Mouse (Mus musculus): Measurements from ENCODE around the gene Trhr2. TPM values are rescaled to one million over a fixed set of nuclear protein-coding genes. Genes with fewer than 3 reads are reported as not detected.

The Trhr2 gene
- not detected in 2 replicates for polyA plus RNA-seq (2015; fragmentation: Nextera tagmentation; extraction: Ambion mirVana)

- 69% methylated on average over 7 of the region's 7 CpGs for WGBS
- H3K4me1 ChIP-seq (replicated peaks; ENCODE audit: control insufficient read depth, insufficient read depth, low read length), result no peaks in the 10 kb centered on the region
- H3K9me3 ChIP-seq (ENCODE audit: control insufficient read depth), result no peaks in the 10 kb centered on the region
These were observed at the start of gene Trhr2 for GRCm38 (mm10) chr8:122360696-122361416. Gene Trhr2, minus strand, starts transcription at chr8:122360746.

GRCm38 (mm10) chr8:122407678-122408077, 47.1 kb upstream of the Trhr2 start:
- no peak overlapping the region for H3K27ac ChIP-seq (ENCODE audit: low read depth, low read length)
- no peak overlapping the region for H3K4me2 ChIP-seq (replicated peaks; ENCODE audit: low read depth)
- H3K9ac ChIP-seq (ENCODE audit: low read depth, low read length), result no peak overlapping the region
- no peaks in the 10 kb centered on the region for H3K9me3 ChIP-seq (ENCODE audit: control insufficient read depth)
- no peak for ATAC-seq
- H3K36me3 ChIP-seq (ENCODE audit: control insufficient read depth, insufficient read depth), result peaks cover 95% of the 10 kb centered on the region
- no peaks in the 10 kb centered on the region for H3K4me1 ChIP-seq (replicated peaks; ENCODE audit: control insufficient read depth, insufficient read depth, low read length)
- WGBS, result 90% methylated on average over 7 of the region's 7 CpGs
- H3K4me3 ChIP-seq (ENCODE audit: low read depth, low read length), result no peak overlapping the region
- no peak for TF ChIP-seq CTCF (IDR thresholded peaks at IDR 0.05; ENCODE audit: low read depth)
- no peaks in the 10 kb centered on the region for H3K27me3 ChIP-seq (replicated peaks; ENCODE audit: control insufficient read depth, insufficient read depth, low read length)

More at GRCm38 (mm10) chr8:122360696-122361416, at the start of gene Trhr2:
- no peak within 1 kb of the TSS for H3K9ac ChIP-seq (ENCODE audit: low read depth, low read length)
- H3K27me3 ChIP-seq (replicated peaks; ENCODE audit: control insufficient read depth, insufficient read depth, low read length), result no peaks in the 10 kb centered on the region
- no peak within 1 kb of the TSS for H3K4me2 ChIP-seq (replicated peaks; ENCODE audit: low read depth)
- TF ChIP-seq CTCF (IDR thresholded peaks at IDR 0.05; ENCODE audit: low read depth), result no peak
- no peak within 1 kb of the TSS for H3K4me3 ChIP-seq (ENCODE audit: low read depth, low read length)
- H3K36me3 ChIP-seq (ENCODE audit: control insufficient read depth, insufficient read depth), result no peaks in the 10 kb centered on the region
- no peak for ATAC-seq
- H3K27ac ChIP-seq (ENCODE audit: low read depth, low read length), result no peak within 1 kb of the TSS

- Histone ChIP-seq H3K36me3 (ENCODE audit: control insufficient read depth, insufficient read depth) (peaks cover 94% of the 10 kb centered on the region), H3K4me1 (replicated peaks; ENCODE audit: control insufficient read depth, insufficient read depth, low read length) (no peaks in the 10 kb centered on the region), H3K9ac (ENCODE audit: low read depth, low read length) (no peak overlapping the region), H3K27me3 (replicated peaks; ENCODE audit: control insufficient read depth, insufficient read depth, low read length) (no peaks in the 10 kb centered on the region), H3K9me3 (ENCODE audit: control insufficient read depth) (no peaks in the 10 kb centered on the region), H3K4me2 (replicated peaks; ENCODE audit: low read depth) (no peak overlapping the region), H3K27ac (ENCODE audit: low read depth, low read length) (peak overlapping the region; percentile 50; the same call in 1 of the 2 replicates), H3K4me3 (ENCODE audit: low read depth, low read length) (no peak overlapping the region)
- WGBS, result 58% methylated on average over 9 of the region's 9 CpGs
- ATAC-seq, result peak; percentile 79
- no peak for TF ChIP-seq CTCF (IDR thresholded peaks at IDR 0.05; ENCODE audit: low read depth)
These were observed 44.7 kb upstream of the Trhr2 start for GRCm38 (mm10) chr8:122405146-122405805.

GRCm38 (mm10) chr8:122398186-122398585, 37.6 kb upstream of the Trhr2 start:
- Histone ChIP-seq H3K36me3 (ENCODE audit: control insufficient read depth, insufficient read depth) (peaks cover 75% of the 10 kb centered on the region), H3K4me2 (replicated peaks; ENCODE audit: low read depth) (no peak overlapping the region), H3K4me1 (replicated peaks; ENCODE audit: control insufficient read depth, insufficient read depth, low read length) (no peaks in the 10 kb centered on the region), H3K4me3 (ENCODE audit: low read depth, low read length) (no peak overlapping the region), H3K9ac (ENCODE audit: low read depth, low read length) (no peak overlapping the region), H3K9me3 (ENCODE audit: control insufficient read depth) (no peaks in the 10 kb centered on the region), H3K27ac (ENCODE audit: low read depth, low read length) (no peak overlapping the region), H3K27me3 (replicated peaks; ENCODE audit: control insufficient read depth, insufficient read depth, low read length) (no peaks in the 10 kb centered on the region)
- no peak for TF ChIP-seq CTCF (IDR thresholded peaks at IDR 0.05; ENCODE audit: low read depth)
- WGBS, result 93% methylated on average over 9 of the region's 9 CpGs
- no peak for ATAC-seq

GRCm38 (mm10) chr8:122395291-122395690, 34.7 kb upstream of the Trhr2 start:
- no peak overlapping the region for H3K27ac ChIP-seq (ENCODE audit: low read depth, low read length)
- no peaks in the 10 kb centered on the region for H3K27me3 ChIP-seq (replicated peaks; ENCODE audit: control insufficient read depth, insufficient read depth, low read length)
- H3K4me2 ChIP-seq (replicated peaks; ENCODE audit: low read depth), result no peak overlapping the region
- 84% methylated on average over 6 of the region's 6 CpGs for WGBS
- H3K36me3 ChIP-seq (ENCODE audit: control insufficient read depth, insufficient read depth), result peaks cover 65% of the 10 kb centered on the region
- H3K4me3 ChIP-seq (ENCODE audit: low read depth, low read length), result no peak overlapping the region
- H3K9me3 ChIP-seq (ENCODE audit: control insufficient read depth), result no peaks in the 10 kb centered on the region
- no peak for TF ChIP-seq CTCF (IDR thresholded peaks at IDR 0.05; ENCODE audit: low read depth)
- no peak for ATAC-seq
- H3K4me1 ChIP-seq (replicated peaks; ENCODE audit: control insufficient read depth, insufficient read depth, low read length), result no peaks in the 10 kb centered on the region
- no peak overlapping the region for H3K9ac ChIP-seq (ENCODE audit: low read depth, low read length)

- 0 out of 2 replicates have a peak overlapping the region, but pooled peaks have one; percentile 2 for H3K27ac ChIP-seq (ENCODE audit: low read depth, low read length)
- peaks cover 62% of the 10 kb centered on the region for H3K36me3 ChIP-seq (ENCODE audit: control insufficient read depth, insufficient read depth)
- no peaks in the 10 kb centered on the region for H3K27me3 ChIP-seq (replicated peaks; ENCODE audit: control insufficient read depth, insufficient read depth, low read length)
- no peak for TF ChIP-seq CTCF (IDR thresholded peaks at IDR 0.05; ENCODE audit: low read depth)
- ATAC-seq, result peak; percentile 83
- H3K4me3 ChIP-seq (ENCODE audit: low read depth, low read length), result no peak overlapping the region
- no peak overlapping the region for H3K9ac ChIP-seq (ENCODE audit: low read depth, low read length)
- H3K4me2 ChIP-seq (replicated peaks; ENCODE audit: low read depth), result no peak overlapping the region
- H3K4me1 ChIP-seq (replicated peaks; ENCODE audit: control insufficient read depth, insufficient read depth, low read length), result no peaks in the 10 kb centered on the region
- H3K9me3 ChIP-seq (ENCODE audit: control insufficient read depth), result no peaks in the 10 kb centered on the region
These were observed 33.2 kb upstream of the Trhr2 start for GRCm38 (mm10) chr8:122393717-122394116.
